Mouse (Mus musculus): ENCODE data around the gene Olfr235. TPM values are rescaled to one million over a fixed set of nuclear protein-coding genes. Genes with fewer than 3 reads are reported as not detected.
"Not testable (repeated sequence)": the region's sequence is repeated elsewhere in the genome, so short reads cannot be mapped to it uniquely, and the experiment has no call there.

The Olfr235 gene
- not detected in 2 replicates for polyA plus RNA-seq (2014; fragmentation: Nextera tagmentation; extraction: Ambion mirVana)

DNA sequence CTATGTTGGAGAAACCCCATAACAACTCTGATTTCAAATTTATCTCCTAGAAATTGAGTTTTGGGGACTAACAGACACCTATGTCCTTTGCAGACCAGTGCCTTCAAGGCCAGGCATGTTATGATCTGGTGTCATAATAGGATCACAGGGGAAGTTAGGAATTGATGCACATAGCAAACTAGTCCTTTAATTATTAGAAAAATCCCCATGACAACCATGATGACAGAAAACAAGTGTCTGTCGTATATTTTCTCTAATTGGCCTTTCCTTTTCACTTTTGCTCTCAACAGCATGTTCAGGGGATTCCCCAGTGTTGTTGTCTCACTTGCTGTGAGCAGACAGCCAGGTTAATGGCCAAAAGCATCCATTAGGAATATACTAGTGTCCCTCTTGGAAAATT is at the start of gene Olfr235:
Gene Olfr235 (plus strand): TSS at position 301 of the 400 bp plus-strand sequence.
- Histone ChIP-seq H3K4me3 (ENCODE audit: low read depth, low read length) (no peak within 1 kb of the TSS), H3K27ac (ENCODE audit: low read depth, low read length) (no peak within 1 kb of the TSS), H3K36me3 (ENCODE audit: control insufficient read depth, insufficient read depth, low read length) (no peaks in the 10 kb centered on the region), H3K27me3 (ENCODE audit: control insufficient read depth, insufficient read depth, low read length) (no peaks in the 10 kb centered on the region), H3K9ac (ENCODE audit: low read depth, low read length) (no peak within 1 kb of the TSS), H3K4me2 (no peak within 1 kb of the TSS), H3K4me1 (ENCODE audit: control insufficient read depth, insufficient read depth, low read length) (no peaks in the 10 kb centered on the region), H3K9me3 (replicated peaks; ENCODE audit: control insufficient read depth, low read length) (no peaks in the 10 kb centered on the region)
- no peak for ATAC-seq (replicated peaks; ENCODE audit: insufficient number of reproducible peaks, low FRiP score, low TSS enrichment)
- WGBS (ENCODE audit: insufficient replicate concordance): 71% methylated on average over 1 of the region's 1 CpGs

DNA sequence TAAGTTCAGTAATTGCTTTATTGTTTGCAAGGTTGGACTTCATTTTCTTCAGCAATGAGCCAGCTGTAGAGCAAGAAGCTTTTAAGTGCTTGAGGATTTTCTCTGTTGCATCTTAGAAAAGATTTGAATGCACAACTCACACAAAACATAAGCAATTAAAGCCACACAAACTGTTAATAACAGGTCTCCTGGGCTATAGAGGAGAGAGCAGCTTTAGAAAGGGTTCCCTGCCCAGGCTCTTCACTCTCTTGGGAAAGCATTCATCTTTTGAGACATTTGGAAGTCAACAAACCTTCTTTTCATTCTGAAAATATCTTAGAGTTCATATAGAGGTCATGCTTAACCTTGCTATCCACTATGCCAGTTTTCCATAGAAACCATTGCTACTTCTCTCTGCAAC is 28.3 kb upstream of the Olfr235 start, which contains the start of gene Olfr1432:
Gene Olfr1432 (minus strand): TSS at position 101 of the 400 bp plus-strand sequence.
- not testable (repeated sequence) for H3K4me3 ChIP-seq (ENCODE audit: low read depth, low read length); H3K36me3 ChIP-seq (ENCODE audit: control insufficient read depth, insufficient read depth, low read length); H3K9ac ChIP-seq (ENCODE audit: low read depth, low read length); ATAC-seq (replicated peaks; ENCODE audit: insufficient number of reproducible peaks, low FRiP score, low TSS enrichment); H3K9me3 ChIP-seq (replicated peaks; ENCODE audit: control insufficient read depth, low read length); H3K4me2 ChIP-seq; H3K27ac ChIP-seq (ENCODE audit: low read depth, low read length); H3K27me3 ChIP-seq (ENCODE audit: control insufficient read depth, insufficient read depth, low read length); H3K4me1 ChIP-seq (ENCODE audit: control insufficient read depth, insufficient read depth, low read length)

DNA sequence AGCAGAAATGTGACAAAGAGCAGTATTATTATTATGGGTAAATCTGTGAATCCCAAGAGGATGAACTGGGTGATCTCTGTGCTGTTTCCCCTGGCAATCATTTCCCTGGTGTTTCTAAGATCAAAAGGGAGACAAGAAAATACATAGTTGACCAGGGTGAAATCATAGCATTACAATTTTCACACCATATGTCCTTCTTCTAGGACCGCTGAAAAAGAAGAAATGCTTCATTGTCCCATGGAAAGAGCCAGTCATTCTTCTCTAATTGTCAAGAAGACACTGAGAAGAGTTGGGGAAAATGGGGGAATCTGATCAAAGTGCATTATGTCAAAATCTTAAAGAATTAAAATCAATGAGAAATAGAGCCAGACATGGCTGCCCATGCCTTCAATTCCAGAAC is 19.3 kb upstream of the Olfr235 start, which contains the start of gene Olfr262:
Gene Olfr262 (minus strand): TSS at position 101 of the 400 bp plus-strand sequence.
- Histone ChIP-seq H3K4me1 (ENCODE audit: control insufficient read depth, insufficient read depth, low read length) (no peaks in the 10 kb centered on the region), H3K36me3 (ENCODE audit: control insufficient read depth, insufficient read depth, low read length) (no peaks in the 10 kb centered on the region), H3K9me3 (replicated peaks; ENCODE audit: control insufficient read depth, low read length) (no peaks in the 10 kb centered on the region), H3K27ac (ENCODE audit: low read depth, low read length) (no peak within 1 kb of the TSS), H3K27me3 (ENCODE audit: control insufficient read depth, insufficient read depth, low read length) (no peaks in the 10 kb centered on the region), H3K9ac (ENCODE audit: low read depth, low read length) (no peak within 1 kb of the TSS), H3K4me3 (ENCODE audit: low read depth, low read length) (no peak within 1 kb of the TSS), H3K4me2 (no peak within 1 kb of the TSS)
- ATAC-seq (replicated peaks; ENCODE audit: insufficient number of reproducible peaks, low FRiP score, low TSS enrichment): no peak
- 86% methylated on average over 1 of the region's 1 CpGs for WGBS (ENCODE audit: insufficient replicate concordance)

DNA sequence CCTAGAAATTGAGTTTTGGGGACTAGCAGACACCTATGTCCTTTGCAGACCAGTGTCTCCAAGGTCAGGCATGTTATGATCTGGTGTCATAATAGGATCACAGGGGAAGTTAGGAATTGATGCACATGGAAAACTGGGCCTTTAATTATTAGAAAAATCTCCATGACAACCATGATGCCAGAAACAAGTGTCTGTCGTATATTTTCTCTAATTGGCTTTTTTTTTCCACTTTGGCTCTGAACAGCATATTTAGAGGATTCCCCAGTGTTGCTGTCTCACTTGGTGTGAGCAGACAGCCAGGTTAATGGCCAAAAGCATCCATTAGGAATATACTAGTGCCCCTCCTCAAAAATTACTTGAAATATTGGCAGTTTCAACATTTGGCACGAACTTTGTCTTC is 18.7 kb downstream of the Olfr235 start, which contains the start of gene Olfr1434:
Gene Olfr1434 (plus strand): TSS at position 301 of the 400 bp plus-strand sequence.
- Histone ChIP-seq H3K27me3 (ENCODE audit: control insufficient read depth, insufficient read depth, low read length) (no peaks in the 10 kb centered on the region), H3K27ac (ENCODE audit: low read depth, low read length) (no peak within 1 kb of the TSS), H3K9ac (ENCODE audit: low read depth, low read length) (no peak within 1 kb of the TSS), H3K4me3 (ENCODE audit: low read depth, low read length) (no peak within 1 kb of the TSS), H3K4me2 (no peak within 1 kb of the TSS), H3K4me1 (ENCODE audit: control insufficient read depth, insufficient read depth, low read length) (no peaks in the 10 kb centered on the region), H3K36me3 (ENCODE audit: control insufficient read depth, insufficient read depth, low read length) (no peaks in the 10 kb centered on the region), H3K9me3 (replicated peaks; ENCODE audit: control insufficient read depth, low read length) (no peaks in the 10 kb centered on the region)
- WGBS (ENCODE audit: insufficient replicate concordance): 55% methylated on average over 2 of the region's 2 CpGs
- ATAC-seq (replicated peaks; ENCODE audit: insufficient number of reproducible peaks, low FRiP score, low TSS enrichment): no peak

DNA sequence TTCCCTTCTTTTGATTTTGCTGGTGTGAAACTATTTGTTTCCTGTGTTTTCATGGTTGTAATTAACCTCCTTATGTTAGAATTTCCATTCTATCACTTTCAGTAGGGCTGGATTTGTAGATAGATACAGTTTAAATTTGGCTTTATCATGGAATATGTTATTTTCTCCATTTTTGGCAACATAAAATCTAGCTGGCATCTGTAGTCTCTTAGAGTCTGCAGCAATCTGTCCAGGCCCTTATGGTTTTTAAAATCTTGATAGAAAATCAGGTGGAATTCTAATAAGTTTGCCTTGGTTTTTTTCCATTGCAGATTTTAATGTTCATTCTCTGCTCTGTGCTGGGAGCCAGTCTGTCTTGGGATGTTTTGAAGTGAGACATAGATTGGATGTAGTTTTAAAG is 32.1 kb downstream of the Olfr235 start:
- no peak overlapping the region for H3K27ac ChIP-seq (ENCODE audit: low read depth, low read length)
- no peak overlapping the region for H3K4me3 ChIP-seq (ENCODE audit: low read depth, low read length)
- ATAC-seq (replicated peaks; ENCODE audit: insufficient number of reproducible peaks, low FRiP score, low TSS enrichment): no peak
- no peak overlapping the region for H3K4me2 ChIP-seq
- H3K36me3 ChIP-seq (ENCODE audit: control insufficient read depth, insufficient read depth, low read length): no peaks in the 10 kb centered on the region
- H3K4me1 ChIP-seq (ENCODE audit: control insufficient read depth, insufficient read depth, low read length): no peaks in the 10 kb centered on the region
- H3K9ac ChIP-seq (ENCODE audit: low read depth, low read length): no peak overlapping the region
- no peaks in the 10 kb centered on the region for H3K27me3 ChIP-seq (ENCODE audit: control insufficient read depth, insufficient read depth, low read length)
- H3K9me3 ChIP-seq (replicated peaks; ENCODE audit: control insufficient read depth, low read length): no peaks in the 10 kb centered on the region

DNA sequence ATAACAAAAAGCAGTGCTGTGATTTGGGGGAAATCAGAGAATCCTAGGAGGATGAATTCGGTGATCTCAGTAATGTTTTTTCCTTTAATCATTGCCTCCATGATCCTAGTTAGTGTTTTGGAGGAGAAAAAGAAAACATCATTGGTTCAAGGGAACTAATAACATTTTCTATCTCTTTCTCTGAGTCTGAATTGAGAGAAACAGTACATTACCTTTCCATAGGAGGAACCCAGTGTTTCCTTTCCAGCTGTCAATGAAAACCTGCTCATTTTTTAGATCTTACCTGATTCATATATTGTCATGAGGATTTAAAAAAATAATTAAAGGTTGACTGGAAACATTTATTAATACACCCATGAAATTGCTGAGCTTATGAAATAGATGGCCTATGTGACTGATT is 38.2 kb downstream of the Olfr235 start, which contains the start of gene Olfr1436:
Gene Olfr1436 (minus strand): TSS at position 101 of the 400 bp plus-strand sequence.
- H3K27ac ChIP-seq (ENCODE audit: low read depth, low read length); H3K4me3 ChIP-seq (ENCODE audit: low read depth, low read length); H3K9me3 ChIP-seq (replicated peaks; ENCODE audit: control insufficient read depth, low read length); H3K4me1 ChIP-seq (ENCODE audit: control insufficient read depth, insufficient read depth, low read length); H3K4me2 ChIP-seq; H3K36me3 ChIP-seq (ENCODE audit: control insufficient read depth, insufficient read depth, low read length); H3K27me3 ChIP-seq (ENCODE audit: control insufficient read depth, insufficient read depth, low read length); ATAC-seq (replicated peaks; ENCODE audit: insufficient number of reproducible peaks, low FRiP score, low TSS enrichment); H3K9ac ChIP-seq (ENCODE audit: low read depth, low read length): not testable (repeated sequence)
- 83% methylated on average over 1 of the region's 1 CpGs for WGBS (ENCODE audit: insufficient replicate concordance)

Other genes starting within 250 kb of the Olfr235 start
- not detected in 2 replicates for gene Olfr1423, start 219.7 kb upstream of the Olfr235 start, polyA plus RNA-seq (2014; fragmentation: Nextera tagmentation; extraction: Ambion mirVana)
- gene Olfr1424, start 198.3 kb upstream of the Olfr235 start, polyA plus RNA-seq (2014; fragmentation: Nextera tagmentation; extraction: Ambion mirVana): not detected in 2 replicates
- not detected in 2 replicates for gene Olfr1425, start 183.3 kb upstream of the Olfr235 start, polyA plus RNA-seq (2014; fragmentation: Nextera tagmentation; extraction: Ambion mirVana)
- not detected in 2 replicates for gene Olfr1426, start 169.0 kb upstream of the Olfr235 start, polyA plus RNA-seq (2014; fragmentation: Nextera tagmentation; extraction: Ambion mirVana)
- gene Olfr1427, start 157.7 kb upstream of the Olfr235 start, polyA plus RNA-seq (2014; fragmentation: Nextera tagmentation; extraction: Ambion mirVana): not detected in 2 replicates
- gene Olfr1428, start 145.1 kb upstream of the Olfr235 start, polyA plus RNA-seq (2014; fragmentation: Nextera tagmentation; extraction: Ambion mirVana): not detected in 2 replicates
- not detected in 2 replicates for gene Olfr76, start 137.8 kb upstream of the Olfr235 start, polyA plus RNA-seq (2014; fragmentation: Nextera tagmentation; extraction: Ambion mirVana)
- gene Olfr1555-ps1, start 90.9 kb upstream of the Olfr235 start, polyA plus RNA-seq (2014; fragmentation: Nextera tagmentation; extraction: Ambion mirVana): not detected in 2 replicates
- not detected in 2 replicates for gene Olfr1431, start 60.4 kb upstream of the Olfr235 start, polyA plus RNA-seq (2014; fragmentation: Nextera tagmentation; extraction: Ambion mirVana)
- not detected in 2 replicates for gene Olfr1432, start 28.4 kb upstream of the Olfr235 start, polyA plus RNA-seq (2014; fragmentation: Nextera tagmentation; extraction: Ambion mirVana)
- not detected in 2 replicates for gene Olfr262, start 19.4 kb upstream of the Olfr235 start, polyA plus RNA-seq (2014; fragmentation: Nextera tagmentation; extraction: Ambion mirVana)
- not detected in 2 replicates for gene Olfr1434, start 18.8 kb downstream of the Olfr235 start, polyA plus RNA-seq (2014; fragmentation: Nextera tagmentation; extraction: Ambion mirVana)
- not detected in 2 replicates for gene Olfr1436, start 38.1 kb downstream of the Olfr235 start, polyA plus RNA-seq (2014; fragmentation: Nextera tagmentation; extraction: Ambion mirVana)
- gene Olfr1437, start 64.1 kb downstream of the Olfr235 start, polyA plus RNA-seq (2014; fragmentation: Nextera tagmentation; extraction: Ambion mirVana): not detected in 2 replicates
- gene Olfr1438-ps1, start 74.9 kb downstream of the Olfr235 start, polyA plus RNA-seq (2014; fragmentation: Nextera tagmentation; extraction: Ambion mirVana): not detected in 2 replicates
- not detected in 2 replicates for gene Olfr1440, start 126.2 kb downstream of the Olfr235 start, polyA plus RNA-seq (2014; fragmentation: Nextera tagmentation; extraction: Ambion mirVana)
- not detected in 2 replicates for gene Olfr1441, start 156.4 kb downstream of the Olfr235 start, polyA plus RNA-seq (2014; fragmentation: Nextera tagmentation; extraction: Ambion mirVana)
- not detected in 2 replicates for gene Pfpl, start 166.9 kb downstream of the Olfr235 start, polyA plus RNA-seq (2014; fragmentation: Nextera tagmentation; extraction: Ambion mirVana)
- 0.28 and 0.56 TPM in 2 replicates for gene Mpeg1, start 199.7 kb downstream of the Olfr235 start, polyA plus RNA-seq (2014; fragmentation: Nextera tagmentation; extraction: Ambion mirVana)
- gene Dtx4, start 240.4 kb downstream of the Olfr235 start, polyA plus RNA-seq (2014; fragmentation: Nextera tagmentation; extraction: Ambion mirVana): 1.3 and 1.8 TPM in 2 replicates